Mouse (Mus musculus) intestine, embryonic 14.5 days (tissue): ENCODE data around the gene Tmem209. TPM values are rescaled to one million over a fixed set of nuclear protein-coding genes. Genes with fewer than 3 reads are reported as not detected.
A peak's percentile ranks its signal among the peaks of the same experiment; 100 is the strongest.

Source experiments
- ATAC-seq: fragments of 200-750 bp; cut with Nextera tagmentation; replicated peaks from 2 replicates; pipeline ENCODE4 v1.8.0; 2017; ENCODE audit warnings: low read depth, moderate number of reproducible peaks, moderate TSS enrichment, moderate library complexity; ENCODE audit not compliant: low FRiP score, low TSS enrichment
- DNase-seq: peaks from one replicate; pipeline ENCODE4 v3.0.0-alpha.2; 2018; ENCODE audit warnings: low spot score
- H3K27ac ChIP-seq: fragments of 300-500 bp; sonication (generic); 2 replicates; pipeline ENCODE4 v1.5.1; 2014; ENCODE audit warnings: low read depth, mild to moderate bottlenecking, control low read depth
- H3K27me3 ChIP-seq: fragments of 300-500 bp; sonication (generic); replicated peaks from 2 replicates; pipeline ENCODE4 v1.6.1; 2014; ENCODE audit warnings: low read length, control low read depth; ENCODE audit not compliant: control insufficient read depth, insufficient read depth
- H3K36me3 ChIP-seq: fragments of 300-500 bp; sonication (generic); 2 replicates; pipeline ENCODE4 v1.6.1; 2014; ENCODE audit warnings: low read length, control low read depth; ENCODE audit not compliant: control insufficient read depth, insufficient read depth
- H3K4me1 ChIP-seq: fragments of 300-500 bp; sonication (generic); replicated peaks from 2 replicates; pipeline ENCODE4 v1.6.1; 2014; ENCODE audit warnings: low read length, control low read depth, mixed read lengths; ENCODE audit not compliant: control insufficient read depth, insufficient read depth
- H3K4me2 ChIP-seq: fragments of 300-500 bp; sonication (generic); 2 replicates; pipeline ENCODE4 v1.6.1; 2014; ENCODE audit warnings: low read length
- H3K4me3 ChIP-seq: fragments of 300-500 bp; sonication (generic); 2 replicates; pipeline ENCODE4 v1.5.1; 2014; ENCODE audit warnings: low read depth, low read length, control low read depth, mixed read lengths
- H3K9ac ChIP-seq: fragments of 300-500 bp; sonication (generic); 2 replicates; pipeline ENCODE4 v1.6.1; 2014; ENCODE audit warnings: mild to moderate bottlenecking, low read length
- H3K9me3 ChIP-seq: fragments of 300-500 bp; sonication (generic); 2 replicates; pipeline ENCODE4 v1.6.1; 2016; ENCODE audit warnings: low read length, control low read depth; ENCODE audit not compliant: control insufficient read depth
- WGBS: fragments of 180-500 bp; shearing (Covaris S2); extraction: QIAGEN DNeasy Blood & Tissue Kit; methylation state at CpG from one replicate; pipeline ENCODE4 v1.1.7; 2014; 5-methylcytosine and 5-hydroxymethylcytosine counted together
- polyA plus RNA-seq: library from polyadenylated mRNA; unstranded; fragments of >200 nt; fragmentation: Nextera tagmentation; extraction: Ambion mirVana; gene quantifications from 2 replicates; pipeline ENCODE4 v1.2.1, GENCODE M21; 2014

The Tmem209 gene
- polyA plus RNA-seq, 1 experiment from 2014 or later: 40.9 TPM

GRCm38 (mm10) chr6:30542277-30542676 is 32.7 kb upstream of the Tmem209 start:
- WGBS: 63% methylated on average over 6 of the region's 6 CpGs
- ATAC-seq (no peak), DNase-seq (no peak)
- Histone ChIP-seq H3K9ac (no peak overlapping the region), H3K4me1 (peaks cover 43% of the 10 kb centered on the region), H3K4me2 (no peak overlapping the region), H3K27me3 (no peaks in the 10 kb centered on the region), H3K4me3 (no peak overlapping the region), H3K9me3 (no peaks in the 10 kb centered on the region), H3K27ac (no peak overlapping the region), H3K36me3 (no peaks in the 10 kb centered on the region)

DNA sequence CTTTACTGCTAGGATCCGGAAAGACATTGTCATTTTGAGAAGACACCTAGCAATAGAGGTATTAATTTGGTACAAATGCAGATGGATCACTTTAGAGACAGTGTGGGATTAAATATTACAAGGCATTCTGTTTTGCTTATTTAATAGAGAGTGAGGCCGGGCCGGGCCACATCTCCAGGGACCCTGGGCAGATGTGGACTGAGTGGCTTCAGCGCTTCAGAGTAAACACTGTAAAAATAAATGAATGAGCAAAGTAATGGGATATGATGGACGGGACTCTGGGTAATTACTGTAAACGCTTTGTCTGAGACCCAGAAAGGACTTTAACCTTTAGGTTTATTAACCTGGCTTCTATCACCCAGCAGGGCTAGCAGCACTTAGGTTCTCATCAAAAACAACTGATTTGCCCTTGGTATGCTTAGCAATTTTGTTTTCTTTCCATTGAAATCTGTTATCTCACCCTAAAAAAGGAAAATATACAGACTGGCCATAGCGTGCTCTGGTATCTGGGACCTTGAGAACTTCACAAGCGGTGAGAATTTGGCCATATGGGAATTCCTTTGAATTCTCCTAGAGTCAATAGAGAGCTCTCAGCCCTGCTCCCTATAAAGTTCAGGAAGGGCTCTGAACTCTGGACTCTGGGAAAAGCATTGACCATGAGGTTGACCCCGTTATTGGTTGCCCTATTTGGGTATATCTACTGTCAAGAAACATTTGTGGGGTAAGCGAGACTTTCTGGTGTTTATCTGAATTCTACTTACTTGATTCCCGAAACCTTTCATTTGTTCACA is 31.6 kb upstream of the Tmem209 start, which contains the start of gene Cpa2:
Gene Cpa2 (plus strand): TSS at position 574 of the 791 bp plus-strand sequence.
- H3K4me3 ChIP-seq: no peak within 1 kb of the TSS
- no peak for ATAC-seq
- no peak for DNase-seq
- no peaks in the 10 kb centered on the region for H3K36me3 ChIP-seq
- H3K9ac ChIP-seq: no peak within 1 kb of the TSS
- 48% methylated on average over 11 of the region's 11 CpGs for WGBS
- peaks cover 35% of the 10 kb centered on the region for H3K4me1 ChIP-seq
- H3K27me3 ChIP-seq: no peaks in the 10 kb centered on the region
- no peaks in the 10 kb centered on the region for H3K9me3 ChIP-seq
- H3K4me2 ChIP-seq: no peak within 1 kb of the TSS
- peak within 1 kb of the TSS; percentile 27; the same call in 1 of the 2 replicates for H3K27ac ChIP-seq

DNA sequence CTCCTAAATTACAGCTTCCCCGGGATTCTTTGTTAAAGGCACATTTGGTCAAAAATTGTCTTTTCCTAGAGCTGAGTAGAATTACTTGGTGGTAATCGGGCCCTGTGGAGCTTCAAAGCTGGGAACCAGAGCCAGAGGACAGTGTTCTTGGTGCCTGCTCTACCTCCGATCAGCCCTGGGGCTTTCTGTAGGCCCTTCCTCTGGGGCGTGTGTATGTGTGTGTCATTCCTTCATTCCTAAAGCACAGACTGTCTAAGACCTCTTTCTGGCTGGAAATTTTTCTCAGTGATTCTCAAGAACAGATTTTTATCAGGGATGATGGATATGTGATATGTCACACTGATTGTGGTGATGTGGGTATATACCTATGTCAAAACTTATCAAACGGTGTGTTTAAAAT is 29.2 kb upstream of the Tmem209 start:
- H3K4me1 ChIP-seq: peaks cover 31% of the 10 kb centered on the region
- WGBS: 45% methylated on average over 5 of the region's 5 CpGs
- H3K9me3 ChIP-seq: no peaks in the 10 kb centered on the region
- no peak overlapping the region for H3K9ac ChIP-seq
- DNase-seq: no peak
- 0 out of 2 replicates have a peak, but pooled peaks have one; percentile 47 for ATAC-seq
- H3K27ac ChIP-seq: peak overlapping the region; percentile 88
- H3K4me3 ChIP-seq: no peak overlapping the region
- H3K27me3 ChIP-seq: no peaks in the 10 kb centered on the region
- H3K4me2 ChIP-seq: no peak overlapping the region
- H3K36me3 ChIP-seq: no peaks in the 10 kb centered on the region

DNA sequence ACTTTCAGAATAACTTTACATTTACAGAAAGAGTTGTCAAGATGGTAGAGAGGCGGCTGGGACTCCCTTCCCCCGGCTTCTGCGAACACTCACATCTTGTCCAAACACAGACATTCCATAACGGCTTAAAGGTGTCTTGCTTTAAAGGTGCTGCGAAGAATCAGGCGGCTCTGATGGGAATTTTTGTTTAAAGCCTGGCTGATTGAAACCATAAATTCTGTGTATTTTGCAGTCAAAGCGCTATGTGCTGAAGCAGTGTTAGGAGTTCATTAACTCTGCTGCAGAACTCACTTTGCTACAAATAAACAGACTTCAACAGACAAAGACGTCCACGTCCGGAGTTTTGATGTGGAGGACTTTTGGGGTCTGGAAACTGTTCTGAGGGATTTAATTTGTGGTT is 28.7 kb upstream of the Tmem209 start:
- Histone ChIP-seq H3K4me2 (peak overlapping the region; percentile 22; the same call in 1 of the 2 replicates), H3K4me1 (peaks cover 27% of the 10 kb centered on the region), H3K36me3 (no peaks in the 10 kb centered on the region), H3K9ac (no peak overlapping the region; the same call in 1 of the 2 replicates), H3K9me3 (no peaks in the 10 kb centered on the region), H3K4me3 (no peak overlapping the region), H3K27me3 (no peaks in the 10 kb centered on the region), H3K27ac (peak overlapping the region; percentile 88)
- DNase-seq (no peak), ATAC-seq (no peak)
- WGBS: 24% methylated on average over 10 of the region's 10 CpGs

- Histone ChIP-seq H3K27ac (no peak overlapping the region), H3K9me3 (no peaks in the 10 kb centered on the region), H3K9ac (no peak overlapping the region), H3K4me2 (no peak overlapping the region), H3K4me1 (peaks cover 18% of the 10 kb centered on the region), H3K4me3 (no peak overlapping the region), H3K27me3 (no peaks in the 10 kb centered on the region), H3K36me3 (no peaks in the 10 kb centered on the region)
- 61% methylated on average over 3 of the region's 3 CpGs for whole genome bisulfite sequencing
- ATAC-seq (no peak), DNase-seq (no peak)
Observed at GRCm38 (mm10) chr6:30535340-30535739, 25.8 kb upstream of the Tmem209 start.

DNA sequence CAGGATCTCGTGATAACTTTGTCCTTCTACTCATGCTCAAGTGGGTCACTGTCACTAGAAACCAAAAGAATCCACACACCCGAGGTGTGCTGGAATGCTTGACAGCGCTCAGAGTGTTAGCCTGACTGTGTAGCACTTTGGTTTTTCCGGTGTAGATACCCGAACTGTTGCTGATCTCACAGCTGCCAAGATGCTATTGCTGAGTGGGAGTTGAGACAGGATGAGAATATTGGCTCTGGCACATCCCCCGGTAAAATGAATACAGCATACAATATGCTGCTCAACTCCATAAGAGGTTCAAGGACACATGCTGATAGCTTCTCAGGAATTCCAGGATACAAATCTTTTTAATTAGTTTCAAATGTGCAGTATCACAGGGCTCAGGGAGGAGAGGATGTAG is 19.2 kb upstream of the Tmem209 start:
- Histone ChIP-seq H3K9ac (no peak overlapping the region), H3K4me3 (no peak overlapping the region), H3K4me1 (peaks cover 37% of the 10 kb centered on the region), H3K36me3 (no peaks in the 10 kb centered on the region), H3K27ac (0 out of 2 replicates have a peak overlapping the region, but pooled peaks have one; percentile 51), H3K9me3 (no peaks in the 10 kb centered on the region), H3K27me3 (no peaks in the 10 kb centered on the region), H3K4me2 (no peak overlapping the region)
- WGBS: 51% methylated on average over 6 of the region's 6 CpGs
- no peak for ATAC-seq
- DNase-seq: no peak

- 20% methylated on average over 19 of the region's 19 CpGs for WGBS
Observed at GRCm38 (mm10) chr6:30526586-30527515, 17.3 kb upstream of the Tmem209 start.

GRCm38 (mm10) chr6:30525456-30526332 is 16.1 kb upstream of the Tmem209 start:
- WGBS: 42% methylated on average over 7 of the region's 7 CpGs
- no peaks in the 10 kb centered on the region for H3K27me3 ChIP-seq
- H3K9ac ChIP-seq: no peak overlapping the region
- ATAC-seq (no peak), DNase-seq (no peak)
- H3K4me3 ChIP-seq: no peak overlapping the region
- H3K36me3 ChIP-seq: no peaks in the 10 kb centered on the region
- H3K9me3 ChIP-seq: no peaks in the 10 kb centered on the region
- peak overlapping the region; percentile 81 for H3K27ac ChIP-seq
- no peak overlapping the region for H3K4me2 ChIP-seq
- H3K4me1 ChIP-seq: peaks cover 37% of the 10 kb centered on the region

More at GRCm38 (mm10) chr6:30526586-30527515, 17.3 kb upstream of the Tmem209 start:
- Histone ChIP-seq H3K9ac (no peak overlapping the region; the same call in 1 of the 2 replicates), H3K9me3 (no peaks in the 10 kb centered on the region), H3K4me1 (peaks cover 37% of the 10 kb centered on the region), H3K27me3 (no peaks in the 10 kb centered on the region), H3K4me2 (peak overlapping the region; percentile 9; the same call in 1 of the 2 replicates), H3K36me3 (no peaks in the 10 kb centered on the region), H3K27ac (peak overlapping the region; percentile 81), H3K4me3 (no peak overlapping the region)
- ATAC-seq (peak; percentile 46; the same call in 1 of the 2 replicates), DNase-seq (peak; percentile 81)
